Mouse (Mus musculus) liver, adult 2 months (tissue): ENCODE measurements at regions not wholly inside any gene's neighbourhood (a gene's known extent, or its start where the extent isn't known, plus 50 kb on each side); places are given as distances from the start of the nearest gene placed in this dataset.

ENCODE experiments used
- CTCF ChIP-seq: fragments of 200-500 bp; IDR thresholded peaks from 2 replicates; pipeline ENCODE4 v1.5.1; 2011; ENCODE audit warnings: low read depth, low read length, control low read depth
- POLR2A ChIP-seq: fragments of 200-500 bp; IDR thresholded peaks from 2 replicates; pipeline ENCODE4 v1.6.1; 2011; ENCODE audit warnings: low read length, control low read depth; ENCODE audit not compliant: insufficient read depth; ENCODE audit errors: extremely low read depth

- no peak for TF ChIP-seq POLR2A
- no peak for TF ChIP-seq CTCF
Observed at GRCm38 (mm10) chr3:78648115-78648514, 638.2 kb downstream of the Rapgef2 start.
